Mouse (Mus musculus): ENCODE results near the gene Ciapin1.

DNA sequence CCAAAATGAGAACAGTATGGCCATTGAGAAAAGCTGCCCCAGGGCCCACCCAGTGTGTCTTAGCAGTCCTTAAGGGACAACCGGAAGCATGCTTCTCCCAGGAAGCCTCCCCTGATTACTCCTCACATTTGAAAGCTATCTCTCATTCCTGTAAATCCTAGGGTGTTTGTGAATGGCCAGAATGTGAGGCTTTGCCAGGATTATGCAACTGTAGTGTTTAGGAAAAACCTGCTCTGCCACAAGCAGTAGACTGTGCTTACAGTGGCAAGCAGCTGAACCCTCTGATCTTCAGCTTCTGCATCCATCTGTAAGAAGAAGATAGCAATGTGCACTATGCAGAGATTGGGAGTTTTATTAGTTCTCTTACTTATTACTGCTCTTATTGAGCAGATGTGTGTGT lies 63.6 kb downstream of the Ciapin1 start:
- no peak for TF ChIP-seq GATA1 (IDR thresholded peaks at IDR 0.05; ENCODE audit: borderline replicate concordance, low read length)
- TF ChIP-seq FLI1 (IDR thresholded peaks at IDR 0.05; ENCODE audit: low read length), result no peak

Data from megakaryocyte, embryonic 14.5 days (primary cell).